Mouse (Mus musculus) ovary, postnatal 10 days (tissue): ENCODE data around the gene Gdf15.
A peak's percentile ranks its signal among the peaks of the same experiment; 100 is the strongest.

ENCODE experiments used
- DNase-seq: peaks from one replicate; pipeline ENCODE4 v3.0.0; 2022; ENCODE audit warnings: low spot score

Gene Gdf15

GRCm38 (mm10) chr8:70628986-70629490 is 3.2 kb downstream of the Gdf15 start:
- no peak for DNase-seq

- DNase-seq: no peak
Observed at GRCm38 (mm10) chr8:70627041-70627440, 5.2 kb downstream of the Gdf15 start.

DNA sequence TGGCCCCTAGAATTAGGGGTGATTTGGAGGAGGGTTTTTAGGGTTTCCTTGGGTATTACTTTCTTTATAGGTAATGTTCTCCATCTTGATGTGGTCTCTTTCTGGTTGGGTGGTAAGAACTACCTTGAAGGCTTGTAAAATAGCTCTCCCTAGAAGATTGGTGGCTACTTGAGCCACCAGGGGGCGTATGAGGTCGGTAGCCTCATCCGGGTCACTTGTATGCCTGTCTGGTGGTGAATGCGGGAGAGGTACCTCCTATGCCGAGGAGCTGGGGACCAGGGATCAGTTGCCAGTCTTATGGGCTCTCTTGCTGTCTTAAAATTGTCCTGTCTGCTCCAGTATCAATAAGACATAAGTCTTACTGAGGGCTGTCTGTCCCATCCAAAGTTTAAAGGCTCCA is 7.2 kb downstream of the Gdf15 start:
- no peak for DNase-seq

DNA sequence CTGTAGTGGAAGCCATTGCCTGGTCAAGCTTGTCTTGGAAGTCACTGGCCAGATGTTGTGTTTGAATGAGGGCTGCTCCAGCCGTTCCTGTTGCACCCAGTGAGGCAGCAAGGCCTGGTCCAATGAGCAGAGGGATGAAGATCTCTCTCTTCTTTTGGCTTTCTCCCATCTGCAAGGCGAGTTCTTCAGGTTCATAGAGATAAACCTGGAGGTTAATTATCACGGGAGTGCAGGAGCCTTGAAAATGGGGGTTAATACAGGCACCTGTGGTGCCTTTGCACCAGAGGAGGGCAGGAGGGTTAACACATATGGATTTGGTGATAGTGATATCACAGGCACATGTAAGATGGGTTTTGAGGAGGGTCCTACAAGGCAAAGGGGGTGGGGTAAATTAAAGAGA is 10.0 kb downstream of the Gdf15 start:
- DNase-seq: no peak

DNA sequence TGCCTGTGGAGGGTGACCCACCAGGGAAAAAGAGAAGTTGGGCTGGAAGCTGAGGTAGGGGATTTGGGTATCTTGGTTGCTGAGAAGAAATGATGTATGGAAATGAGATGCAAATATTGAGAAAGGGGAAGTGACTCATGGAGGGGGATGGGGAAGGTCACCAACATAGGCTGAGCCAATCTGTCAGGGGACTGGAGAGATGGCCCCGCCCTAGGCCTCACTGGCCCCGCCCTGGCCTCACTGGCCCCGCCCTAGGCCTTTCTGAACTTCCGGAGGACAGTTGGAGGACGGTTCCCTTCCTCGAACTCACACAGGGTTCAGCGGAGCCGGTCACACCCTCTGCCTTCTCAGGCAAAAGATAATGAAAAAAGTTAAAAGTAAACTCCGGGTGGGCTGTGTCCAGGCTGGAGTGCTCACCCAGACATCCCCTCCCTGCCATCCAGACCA is 13.3 kb downstream of the Gdf15 start:
- DNase-seq: no peak

- no peak for DNase-seq
Observed at GRCm38 (mm10) chr8:70617985-70618384, 14.3 kb downstream of the Gdf15 start.

GRCm38 (mm10) chr8:70616645-70617044 is 15.6 kb downstream of the Gdf15 start:
- no peak for DNase-seq

- no peak for DNase-seq
Observed at GRCm38 (mm10) chr8:70615894-70616293, 16.4 kb downstream of the Gdf15 start, which contains the start of gene Lrrc25. Gene Lrrc25 (plus strand): TSS chr8:70616155.

DNA sequence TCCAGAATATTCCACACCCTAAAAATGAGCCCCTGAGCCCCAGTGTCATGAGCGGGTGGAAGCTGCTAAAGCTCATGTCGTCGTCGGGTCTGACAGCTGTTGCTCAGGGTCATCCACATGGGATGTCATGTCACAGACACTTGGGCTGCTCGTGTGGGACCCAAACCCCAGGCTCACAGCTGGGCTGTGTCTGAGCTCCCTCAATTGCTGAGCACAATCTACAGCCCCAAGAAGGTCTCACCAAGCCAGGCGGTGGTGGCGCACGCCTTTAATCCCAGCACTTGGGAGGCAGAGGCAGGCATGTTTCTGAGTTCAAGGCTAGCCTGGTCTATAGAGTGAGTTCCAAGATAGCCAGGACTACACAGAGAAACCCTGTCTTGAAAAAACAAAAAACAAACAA is 17.0 kb downstream of the Gdf15 start:
- no peak for DNase-seq

GRCm38 (mm10) chr8:70614469-70614868 is 17.8 kb downstream of the Gdf15 start:
- no peak for DNase-seq

DNA sequence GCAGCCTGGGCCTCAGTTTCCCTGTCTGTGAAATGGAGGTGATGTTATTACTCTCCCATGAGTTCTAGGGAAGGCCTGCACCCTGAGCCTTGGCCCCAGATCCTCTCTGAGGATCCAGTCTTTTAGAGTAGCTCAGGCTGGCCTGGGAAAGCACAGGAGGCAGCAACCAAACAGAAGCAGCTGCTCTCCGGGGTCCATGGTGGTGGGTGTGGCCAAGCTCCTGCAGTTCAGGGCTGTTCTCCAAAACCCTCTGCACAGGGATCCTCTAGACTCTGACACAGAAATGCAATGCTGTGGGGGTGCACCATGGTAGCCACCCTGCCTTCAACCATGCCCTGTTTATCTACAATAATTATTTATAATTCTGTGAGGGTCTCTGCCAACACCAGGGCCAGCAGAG is 18.5 kb downstream of the Gdf15 start:
- DNase-seq: no peak

- DNase-seq: peak; percentile 71
Observed at GRCm38 (mm10) chr8:70611849-70612248, 20.4 kb downstream of the Gdf15 start.

GRCm38 (mm10) chr8:70610796-70611771 is 21.2 kb downstream of the Gdf15 start:
- DNase-seq: peak; percentile 87

GRCm38 (mm10) chr8:70609849-70610795 is 22.1 kb downstream of the Gdf15 start:
- peak; percentile 66 for DNase-seq

DNA sequence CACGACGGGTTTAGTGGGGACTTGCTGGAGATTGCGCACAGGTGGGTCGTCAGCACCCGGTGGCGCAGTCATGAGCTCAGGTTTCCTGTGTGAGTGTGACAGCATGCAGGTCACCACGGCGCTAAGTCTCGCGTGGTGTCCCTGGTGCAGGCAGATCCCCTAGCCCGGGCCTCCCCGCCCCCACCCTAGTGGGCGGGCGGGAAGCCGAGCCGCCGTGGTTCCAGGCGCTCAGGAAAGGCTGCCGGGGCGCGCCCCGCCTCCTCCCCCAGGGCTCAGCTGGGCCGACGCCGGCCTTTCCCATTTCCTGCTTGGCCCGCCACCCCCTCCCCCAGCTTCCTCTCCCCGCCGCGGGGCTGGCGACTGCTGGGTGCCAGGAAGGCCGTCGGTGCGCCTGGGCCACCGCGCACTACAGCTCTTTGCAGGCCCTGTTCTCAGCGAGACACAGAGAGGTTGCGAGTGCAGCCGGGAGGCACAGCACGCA is 22.8 kb downstream of the Gdf15 start:
- peak; percentile 74 for DNase-seq

DNA sequence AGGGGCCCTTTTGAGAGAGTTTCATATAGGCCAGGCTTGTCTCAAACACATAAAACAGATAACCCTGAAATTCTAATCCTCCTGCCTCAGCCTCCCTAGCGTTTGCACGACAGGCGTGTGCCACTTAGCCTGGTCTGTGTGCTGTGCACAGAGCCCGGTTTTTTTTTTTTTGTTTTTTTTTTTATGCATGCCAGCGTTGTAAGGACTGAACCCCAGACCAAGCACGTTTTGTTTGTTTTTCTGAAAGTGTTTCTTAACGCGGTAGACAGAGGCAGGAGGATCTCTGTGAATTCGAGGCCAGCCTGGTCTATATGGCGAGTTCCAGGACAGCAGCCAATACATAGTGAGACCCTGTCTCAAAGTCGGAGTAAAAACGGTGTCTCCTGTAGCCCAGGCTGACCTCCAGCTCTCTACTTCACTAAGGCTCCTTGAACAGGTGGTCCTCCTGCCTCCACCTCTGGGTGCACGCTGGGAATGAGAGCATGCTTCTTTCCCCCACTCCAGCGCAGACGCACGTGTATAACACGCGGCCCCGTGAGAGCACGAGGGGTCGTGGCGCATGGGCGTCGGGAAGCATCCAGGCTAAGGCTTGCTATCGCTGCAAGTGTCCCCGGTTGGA is 23.4 kb downstream of the Gdf15 start, which contains the start of gene Ssbp4:
Ssbp4 (minus strand) TSS at position 124 of the 619 bp plus-strand sequence.
- DNase-seq: no peak

DNA sequence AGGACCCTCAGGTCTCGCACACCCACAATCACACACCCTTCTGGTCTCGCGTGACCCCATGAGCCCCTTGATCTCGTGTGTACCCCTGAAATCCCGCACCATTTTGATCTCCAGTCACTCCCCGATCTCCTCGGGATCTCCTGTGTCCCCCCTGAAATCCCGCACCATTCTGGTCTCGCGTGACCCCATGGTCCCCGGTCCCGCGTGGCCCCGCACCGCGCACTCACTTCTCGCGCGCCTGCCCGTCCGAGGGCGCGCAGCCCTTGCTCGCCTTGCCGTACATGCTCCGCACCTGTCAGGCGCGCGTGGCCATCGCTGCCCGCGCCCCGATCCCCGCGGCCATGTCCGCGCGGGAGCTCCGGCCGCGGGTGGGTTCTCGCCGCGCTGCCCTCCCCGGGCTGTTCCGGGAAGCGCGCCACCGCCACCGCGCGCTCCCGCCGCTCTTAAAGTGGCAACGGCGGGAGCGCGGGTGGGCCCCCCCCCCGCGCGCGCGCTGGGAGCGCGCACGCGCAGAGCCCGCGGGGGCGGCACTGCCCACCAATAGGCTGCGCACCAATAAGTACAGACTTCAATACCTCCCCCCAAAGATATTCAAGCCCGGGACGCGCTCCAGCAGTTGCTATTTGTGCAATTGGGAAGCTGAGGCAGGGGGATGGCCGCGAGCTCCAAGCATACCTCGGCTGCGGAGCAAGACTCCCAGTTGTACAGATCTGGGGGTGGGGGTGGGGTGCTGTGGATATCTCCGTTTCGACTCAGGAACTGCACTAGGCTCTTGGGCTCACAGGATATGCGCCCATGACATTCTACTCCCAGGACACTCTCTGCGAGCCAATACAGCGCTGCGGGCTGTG is 24.1 kb downstream of the Gdf15 start:
- DNase-seq: no peak

DNA sequence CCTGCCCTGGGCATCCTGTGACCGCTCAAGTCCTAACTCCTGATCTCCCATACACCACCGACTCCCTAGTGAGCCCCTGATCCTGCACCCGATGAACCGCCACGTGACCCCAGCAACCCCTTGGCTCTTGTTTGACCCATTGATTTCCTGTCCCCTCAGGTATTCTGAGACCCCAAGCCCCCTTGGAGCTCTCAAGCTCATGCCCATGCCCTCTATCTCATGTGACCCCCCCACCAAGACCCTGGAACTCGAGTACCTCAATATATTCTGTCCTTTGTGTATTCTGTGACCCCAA is 24.7 kb downstream of the Gdf15 start:
- DNase-seq: no peak

- DNase-seq: no peak
Observed at GRCm38 (mm10) chr8:70606780-70607602, 25.3 kb downstream of the Gdf15 start.
